Mouse (Mus musculus) cerebellum, adult 18-20 months (tissue): ENCODE data around the gene Ptchd4.

Experiments
- DNase-seq, 2 experiments: peaks; one replicate each; pipeline ENCODE4 v3.0.0; 2021

Ptchd4 gene

GRCm38 (mm10) chr17:42430380-42430779, 114.6 kb downstream of the Ptchd4 start:
- DNase-seq: no peak

GRCm38 (mm10) chr17:42452235-42452634, 136.5 kb downstream of the Ptchd4 start:
- DNase-seq: peak; percentile 51 to 53

GRCm38 (mm10) chr17:42456441-42456840, 140.7 kb downstream of the Ptchd4 start:
- peak; percentile 11 to 13 for DNase-seq

GRCm38 (mm10) chr17:42462726-42463125, 147.0 kb downstream of the Ptchd4 start:
- no peak for DNase-seq

GRCm38 (mm10) chr17:42480173-42480991, 164.6 kb downstream of the Ptchd4 start:
- DNase-seq: peak in 1 of 2 experiments; percentile 24

GRCm38 (mm10) chr17:42509356-42510262, 193.9 kb downstream of the Ptchd4 start:
- no peak for DNase-seq

- DNase-seq: no peak
These were observed 214.4 kb downstream of the Ptchd4 start for GRCm38 (mm10) chr17:42530147-42530546.

GRCm38 (mm10) chr17:42549578-42549977, 233.8 kb downstream of the Ptchd4 start:
- no peak for DNase-seq
